Mouse (Mus musculus): ENCODE results near the gene Aatk. TPM values are rescaled to one million over a fixed set of nuclear protein-coding genes. Genes with fewer than 3 reads are reported as not detected.

Gene Aatk
- polyA plus RNA-seq, 1 experiment from 2014 or later, result 1.9 TPM

- peak; percentile 11; the same call in 1 of the 2 replicates for ATAC-seq (ENCODE audit: low FRiP score, low TSS enrichment)
- Histone ChIP-seq H3K9me3 (ENCODE audit: control insufficient read depth, low read length) (no peaks in the 10 kb centered on the region), H3K27me3 (ENCODE audit: control insufficient read depth, insufficient read depth, low read length) (no peaks in the 10 kb centered on the region), H3K4me1 (ENCODE audit: control insufficient read depth, insufficient read depth, low read length) (peaks cover 23% of the 10 kb centered on the region), H3K4me3 (ENCODE audit: low read length) (no peak overlapping the region), H3K4me2 (replicated peaks; ENCODE audit: low read depth, low read length) (peak overlapping the region; percentile 21; the same call in 1 of the 2 replicates), H3K27ac (ENCODE audit: low read depth, low read length) (no peak overlapping the region; the same call in 1 of the 2 replicates), H3K9ac (ENCODE audit: low read depth, low read length) (no peak overlapping the region), H3K36me3 (ENCODE audit: control insufficient read depth, insufficient read depth, low read length) (peaks cover 19% of the 10 kb centered on the region; the same call in 1 of the 2 replicates)
- WGBS, result 51% methylated on average over 10 of the region's 10 CpGs
Measured at GRCm38 (mm10) chr11:119990658-119991337, 56.2 kb downstream of the Aatk start.

GRCm38 (mm10) chr11:119989115-119989564, 57.8 kb downstream of the Aatk start:
- no peak overlapping the region for H3K4me2 ChIP-seq (replicated peaks; ENCODE audit: low read depth, low read length)
- no peak overlapping the region for H3K9ac ChIP-seq (ENCODE audit: low read depth, low read length)
- peak; percentile 58 for ATAC-seq (ENCODE audit: low FRiP score, low TSS enrichment)

GRCm38 (mm10) chr11:119988391-119988790, 58.6 kb downstream of the Aatk start:
- 89% methylated on average over 7 of the region's 7 CpGs for WGBS
- H3K27ac ChIP-seq (ENCODE audit: low read depth, low read length), result no peak overlapping the region
- no peak overlapping the region for H3K4me2 ChIP-seq (replicated peaks; ENCODE audit: low read depth, low read length)
- H3K9ac ChIP-seq (ENCODE audit: low read depth, low read length), result no peak overlapping the region
- H3K9me3 ChIP-seq (ENCODE audit: control insufficient read depth, low read length), result no peaks in the 10 kb centered on the region
- no peaks in the 10 kb centered on the region for H3K27me3 ChIP-seq (ENCODE audit: control insufficient read depth, insufficient read depth, low read length)
- peaks cover 23% of the 10 kb centered on the region for H3K4me1 ChIP-seq (ENCODE audit: control insufficient read depth, insufficient read depth, low read length)
- no peak for ATAC-seq (ENCODE audit: low FRiP score, low TSS enrichment)
- H3K4me3 ChIP-seq (ENCODE audit: low read length), result no peak overlapping the region
- peaks cover 6% of the 10 kb centered on the region for H3K36me3 ChIP-seq (ENCODE audit: control insufficient read depth, insufficient read depth, low read length)

More at GRCm38 (mm10) chr11:119989115-119989564, 57.8 kb downstream of the Aatk start:
- H3K27ac ChIP-seq (ENCODE audit: low read depth, low read length), result peak overlapping the region; percentile 24; the same call in 1 of the 2 replicates
- peaks cover 23% of the 10 kb centered on the region for H3K4me1 ChIP-seq (ENCODE audit: control insufficient read depth, insufficient read depth, low read length)
- no peaks in the 10 kb centered on the region for H3K27me3 ChIP-seq (ENCODE audit: control insufficient read depth, insufficient read depth, low read length)
- 16% methylated on average over 10 of the region's 10 CpGs for WGBS
- H3K4me3 ChIP-seq (ENCODE audit: low read length), result no peak overlapping the region
- H3K9me3 ChIP-seq (ENCODE audit: control insufficient read depth, low read length), result no peaks in the 10 kb centered on the region
- H3K36me3 ChIP-seq (ENCODE audit: control insufficient read depth, insufficient read depth, low read length), result peaks cover 6% of the 10 kb centered on the region; the same call in 1 of the 2 replicates

- Histone ChIP-seq H3K4me1 (ENCODE audit: control insufficient read depth, insufficient read depth, low read length) (peaks cover 23% of the 10 kb centered on the region), H3K36me3 (ENCODE audit: control insufficient read depth, insufficient read depth, low read length) (peaks cover 6% of the 10 kb centered on the region), H3K9me3 (ENCODE audit: control insufficient read depth, low read length) (no peaks in the 10 kb centered on the region), H3K27ac (ENCODE audit: low read depth, low read length) (no peak overlapping the region), H3K27me3 (ENCODE audit: control insufficient read depth, insufficient read depth, low read length) (no peaks in the 10 kb centered on the region), H3K4me3 (ENCODE audit: low read length) (no peak overlapping the region), H3K9ac (ENCODE audit: low read depth, low read length) (no peak overlapping the region), H3K4me2 (replicated peaks; ENCODE audit: low read depth, low read length) (no peak overlapping the region)
- 87% methylated on average over 7 of the region's 7 CpGs for WGBS
- ATAC-seq (ENCODE audit: low FRiP score, low TSS enrichment), result no peak
Measured at GRCm38 (mm10) chr11:119987876-119988275, 59.1 kb downstream of the Aatk start.

- no peaks in the 10 kb centered on the region for H3K9me3 ChIP-seq (ENCODE audit: control insufficient read depth, low read length)
- H3K4me2 ChIP-seq (replicated peaks; ENCODE audit: low read depth, low read length), result no peak overlapping the region
- H3K4me1 ChIP-seq (ENCODE audit: control insufficient read depth, insufficient read depth, low read length), result peaks cover 23% of the 10 kb centered on the region
- no peak overlapping the region for H3K9ac ChIP-seq (ENCODE audit: low read depth, low read length)
- WGBS, result 85% methylated on average over 9 of the region's 9 CpGs
- H3K27me3 ChIP-seq (ENCODE audit: control insufficient read depth, insufficient read depth, low read length), result no peaks in the 10 kb centered on the region
- ATAC-seq (ENCODE audit: low FRiP score, low TSS enrichment), result no peak
- H3K36me3 ChIP-seq (ENCODE audit: control insufficient read depth, insufficient read depth, low read length), result peaks cover 11% of the 10 kb centered on the region
- no peak overlapping the region for H3K27ac ChIP-seq (ENCODE audit: low read depth, low read length)
- no peak overlapping the region for H3K4me3 ChIP-seq (ENCODE audit: low read length)
Measured at GRCm38 (mm10) chr11:119986751-119987425, 60.1 kb downstream of the Aatk start.

- H3K9me3 ChIP-seq (ENCODE audit: control insufficient read depth, low read length), result no peaks in the 10 kb centered on the region
- no peaks in the 10 kb centered on the region for H3K27me3 ChIP-seq (ENCODE audit: control insufficient read depth, insufficient read depth, low read length)
- ATAC-seq (ENCODE audit: low FRiP score, low TSS enrichment), result no peak
- no peaks in the 10 kb centered on the region for H3K4me1 ChIP-seq (ENCODE audit: control insufficient read depth, insufficient read depth, low read length)
- WGBS, result 90% methylated on average over 2 of the region's 2 CpGs
- no peak overlapping the region for H3K27ac ChIP-seq (ENCODE audit: low read depth, low read length)
- no peak overlapping the region for H3K9ac ChIP-seq (ENCODE audit: low read depth, low read length)
- no peak overlapping the region for H3K4me3 ChIP-seq (ENCODE audit: low read length)
- H3K4me2 ChIP-seq (replicated peaks; ENCODE audit: low read depth, low read length), result no peak overlapping the region
- peaks cover 18% of the 10 kb centered on the region for H3K36me3 ChIP-seq (ENCODE audit: control insufficient read depth, insufficient read depth, low read length)
Measured at GRCm38 (mm10) chr11:119983151-119983550, 63.8 kb downstream of the Aatk start.

- H3K36me3 ChIP-seq (ENCODE audit: control insufficient read depth, insufficient read depth, low read length), result peaks cover 18% of the 10 kb centered on the region
- H3K4me1 ChIP-seq (ENCODE audit: control insufficient read depth, insufficient read depth, low read length), result no peaks in the 10 kb centered on the region
- ATAC-seq (ENCODE audit: low FRiP score, low TSS enrichment), result no peak
- no peaks in the 10 kb centered on the region for H3K27me3 ChIP-seq (ENCODE audit: control insufficient read depth, insufficient read depth, low read length)
- 98% methylated on average over 3 of the region's 3 CpGs for WGBS
- no peak overlapping the region for H3K4me3 ChIP-seq (ENCODE audit: low read length)
- H3K9me3 ChIP-seq (ENCODE audit: control insufficient read depth, low read length), result no peaks in the 10 kb centered on the region
- H3K4me2 ChIP-seq (replicated peaks; ENCODE audit: low read depth, low read length), result no peak overlapping the region
- H3K9ac ChIP-seq (ENCODE audit: low read depth, low read length), result no peak overlapping the region
- H3K27ac ChIP-seq (ENCODE audit: low read depth, low read length), result no peak overlapping the region
Measured at GRCm38 (mm10) chr11:119982236-119982635, 64.7 kb downstream of the Aatk start.

- Histone ChIP-seq H3K4me3 (ENCODE audit: low read length) (no peak overlapping the region), H3K9ac (ENCODE audit: low read depth, low read length) (no peak overlapping the region), H3K4me1 (ENCODE audit: control insufficient read depth, insufficient read depth, low read length) (no peaks in the 10 kb centered on the region), H3K4me2 (replicated peaks; ENCODE audit: low read depth, low read length) (no peak overlapping the region), H3K36me3 (ENCODE audit: control insufficient read depth, insufficient read depth, low read length) (peaks cover 18% of the 10 kb centered on the region), H3K9me3 (ENCODE audit: control insufficient read depth, low read length) (no peaks in the 10 kb centered on the region), H3K27me3 (ENCODE audit: control insufficient read depth, insufficient read depth, low read length) (no peaks in the 10 kb centered on the region), H3K27ac (ENCODE audit: low read depth, low read length) (no peak overlapping the region)
- ATAC-seq (ENCODE audit: low FRiP score, low TSS enrichment), result no peak
- 80% methylated on average over 3 of the region's 3 CpGs for WGBS
Measured at GRCm38 (mm10) chr11:119981769-119982168, 65.2 kb downstream of the Aatk start.
